Mouse (Mus musculus): ENCODE results near the gene Sema3a.

- no peak for TF ChIP-seq CTCF (IDR thresholded peaks at IDR 0.05; ENCODE audit: extremely low read depth, insufficient read length, insufficient replicate concordance, low read depth, low read length)
- TF ChIP-seq POLR2A (IDR thresholded peaks at IDR 0.05; ENCODE audit: low read depth, low read length), result no peak
These were observed 499.5 kb downstream of the Sema3a start for GRCm38 (mm10) chr5:13624754-13625153.
